Comparison of ENCODE assay signal across 35 mouse cellular contexts in the genomic region with DNA sequence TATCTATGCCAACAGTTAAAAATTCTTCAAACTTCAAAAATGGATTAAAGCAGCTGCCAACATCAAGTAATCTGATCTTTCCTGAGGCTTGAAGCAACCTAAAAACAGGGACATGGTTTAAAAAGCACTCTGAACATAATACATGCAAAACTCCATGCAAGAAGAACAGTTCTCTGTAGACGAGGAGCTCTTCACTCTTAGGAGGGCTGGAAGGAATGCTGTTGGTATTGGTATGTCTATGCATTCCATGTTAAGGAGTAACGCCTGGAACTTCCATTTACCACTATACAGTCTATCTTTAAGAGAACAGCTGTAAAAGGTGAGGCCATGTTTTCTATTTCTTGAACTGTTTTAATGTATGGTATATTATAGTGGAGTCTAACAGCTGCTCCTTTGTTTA.
"Had no signal": no experiment of that assay in that cellular context is flagged by ENCODE, and none has a peak within 500 bp of the region (broad histone marks: within the 10 kb centered on the region; RNA-seq: fewer than 3 reads in every experiment).

No protein-coding gene starts in this region.

- H3K27me3 ChIP-seq: heart, embryonic 12.5 days; heart, embryonic 13.5 days; heart, embryonic 15.5 days; hindbrain, embryonic 12.5 days; hindbrain, embryonic 13.5 days; hindbrain, embryonic 15.5 days; intestine, embryonic 15.5 days; kidney, embryonic 15.5 days had no signal

- H3K9me3 ChIP-seq: heart, embryonic 10.5 days; heart, embryonic 12.5 days; heart, embryonic 13.5 days; heart, embryonic 15.5 days; hindbrain, embryonic 10.5 days; hindbrain, embryonic 12.5 days; hindbrain, embryonic 13.5 days; hindbrain, embryonic 15.5 days; intestine, embryonic 15.5 days; kidney, embryonic 15.5 days had no signal

- ATAC-seq: hindbrain, embryonic 16.5 days; hindbrain, postnatal 0 days; inflammation-experienced regulatory T-cells, adult 6 months; intestine, embryonic 15.5 days; intestine, embryonic 16.5 days; intestine, postnatal 0 days had no signal

- H3K4me2 ChIP-seq: heart, embryonic 11.5 days; heart, embryonic 12.5 days; heart, embryonic 13.5 days; heart, embryonic 15.5 days; hindbrain, embryonic 12.5 days; hindbrain, embryonic 13.5 days; hindbrain, embryonic 14.5 days; hindbrain, embryonic 15.5 days; intestine, embryonic 15.5 days; kidney, embryonic 15.5 days had no signal

- H3K4me3 ChIP-seq: heart, embryonic 10.5 days; heart, embryonic 12.5 days; heart, embryonic 13.5 days; heart, embryonic 15.5 days; hindbrain, embryonic 10.5 days; hindbrain, embryonic 12.5 days; hindbrain, embryonic 13.5 days; hindbrain, embryonic 15.5 days; intestine, embryonic 15.5 days; kidney, embryonic 15.5 days; layer of hippocampus, adult 2 months had no signal

- H3K4me1 ChIP-seq: heart, embryonic 15.5 days; hindbrain, embryonic 10.5 days; hindbrain, embryonic 12.5 days; hindbrain, embryonic 13.5 days; hindbrain, embryonic 15.5 days; intestine, embryonic 15.5 days; kidney, embryonic 15.5 days had no signal

- H3K9ac ChIP-seq: heart, embryonic 12.5 days; heart, embryonic 13.5 days; heart, embryonic 15.5 days; hindbrain, embryonic 12.5 days; hindbrain, embryonic 13.5 days; hindbrain, embryonic 14.5 days; hindbrain, embryonic 15.5 days; intestine, embryonic 15.5 days; kidney, embryonic 15.5 days had no signal

- H3K36me3 ChIP-seq: intestine, embryonic 15.5 days had no signal

- DNase-seq: heart, postnatal 10 days; heart, postnatal 14 days; heart, postnatal 36 days; heart, postnatal 4 days; kidney, adult 11 months; kidney, adult 18-20 months; kidney, adult 2 months; kidney, adult 8-10 months; kidney, adult 9 months; kidney, postnatal 10 days; kidney, postnatal 14 days; kidney, postnatal 25 days; kidney, postnatal 36 days; kidney, postnatal 4 days; layer of hippocampus, adult 9-11 months; layer of hippocampus, postnatal 36 days had no signal

- H3K27ac ChIP-seq: heart, embryonic 10.5 days; heart, embryonic 13.5 days; heart, embryonic 15.5 days; hindbrain, embryonic 10.5 days; hindbrain, embryonic 12.5 days; hindbrain, embryonic 13.5 days; hindbrain, embryonic 14.5 days; hindbrain, embryonic 15.5 days; hindbrain, postnatal 0 days; intestine, embryonic 15.5 days; kidney, embryonic 15.5 days; kidney, postnatal 0 days; layer of hippocampus, adult 2 months had no signal
